Mouse (Mus musculus) erythroblast, embryonic 14.5 days (primary cell): Measurements from ENCODE around the gene Mapk14.

Source experiments
- GATA1 ChIP-seq: IDR thresholded peaks from 2 replicates; pipeline ENCODE4 v1.6.1; 2012; ENCODE audit warnings: low read length, inconsistent platforms, mixed read lengths
- TAL1 ChIP-seq: IDR thresholded peaks from 3 replicates; pipeline ENCODE4 v1.6.1; 2012; ENCODE audit warnings: low read length, inconsistent platforms, mixed read lengths

- TF ChIP-seq GATA1 (no peak), TAL1 (no peak)
Observed at GRCm38 (mm10) chr17:28709552-28710290, 18.6 kb downstream of the Mapk14 start.
